Mouse (Mus musculus) midbrain, embryonic 16.5 days (tissue): Measurements from ENCODE around the gene Gphb5. TPM values are rescaled to one million over a fixed set of nuclear protein-coding genes. Genes with fewer than 3 reads are reported as not detected.
A peak's percentile ranks its signal among the peaks of the same experiment; 100 is the strongest.

Experiments
- ATAC-seq: fragments of 200-750 bp; cut with Nextera tagmentation; 2 replicates; pipeline ENCODE4 v1.8.0; 2017; ENCODE audit warnings: moderate TSS enrichment
- H3K27ac ChIP-seq: fragments of 300-500 bp; sonication (generic); 2 replicates; pipeline ENCODE4 v1.5.1; 2014; ENCODE audit warnings: mild to moderate bottlenecking, low read length, mixed read lengths
- H3K27me3 ChIP-seq: fragments of 300-500 bp; sonication (generic); 2 replicates; pipeline ENCODE4 v1.6.1; 2014; ENCODE audit warnings: low read depth, low read length, mixed read lengths; ENCODE audit not compliant: control insufficient read depth, insufficient read depth
- H3K36me3 ChIP-seq: fragments of 300-500 bp; sonication (generic); 2 replicates; pipeline ENCODE4 v1.6.1; 2014; ENCODE audit warnings: mild to moderate bottlenecking, low read length, moderate library complexity, mixed read lengths; ENCODE audit not compliant: control insufficient read depth, insufficient read depth
- H3K4me1 ChIP-seq: fragments of 300-500 bp; sonication (generic); 2 replicates; pipeline ENCODE4 v1.6.1; 2014; ENCODE audit warnings: mild to moderate bottlenecking, low read length, mixed read lengths; ENCODE audit not compliant: control insufficient read depth, insufficient read depth
- H3K4me2 ChIP-seq: fragments of 300-500 bp; sonication (generic); 2 replicates; pipeline ENCODE4 v1.6.1; 2014; ENCODE audit warnings: mild to moderate bottlenecking, low read length, mixed read lengths
- H3K4me3 ChIP-seq: fragments of 300-500 bp; sonication (generic); 2 replicates; pipeline ENCODE4 v1.5.1; 2014; ENCODE audit warnings: low read depth, mild to moderate bottlenecking, low read length, moderate library complexity, mixed read lengths
- H3K9ac ChIP-seq: fragments of 300-500 bp; sonication (generic); 2 replicates; pipeline ENCODE4 v1.6.1; 2014; ENCODE audit warnings: low read depth, low read length, mixed read lengths
- H3K9me3 ChIP-seq: fragments of 300-500 bp; sonication (generic); replicated peaks from 2 replicates; pipeline ENCODE4 v1.6.1; 2014; ENCODE audit warnings: mild to moderate bottlenecking, low read length, mixed read lengths; ENCODE audit not compliant: control insufficient read depth, poor library complexity, severe bottlenecking
- WGBS: fragments of 180-500 bp; shearing (Covaris S2); extraction: QIAGEN DNeasy Blood & Tissue Kit; methylation state at CpG from one replicate; pipeline ENCODE4 v1.1.7; 2014; 5-methylcytosine and 5-hydroxymethylcytosine counted together
- polyA plus RNA-seq: library from polyadenylated mRNA; unstranded; fragments of >200 nt; fragmentation: Nextera tagmentation; extraction: Ambion mirVana; gene quantifications from 2 replicates; pipeline ENCODE4 v1.2.1, GENCODE M21; 2015

The Gphb5 gene
- polyA plus RNA-seq, 1 experiment from 2014 or later: not detected

DNA sequence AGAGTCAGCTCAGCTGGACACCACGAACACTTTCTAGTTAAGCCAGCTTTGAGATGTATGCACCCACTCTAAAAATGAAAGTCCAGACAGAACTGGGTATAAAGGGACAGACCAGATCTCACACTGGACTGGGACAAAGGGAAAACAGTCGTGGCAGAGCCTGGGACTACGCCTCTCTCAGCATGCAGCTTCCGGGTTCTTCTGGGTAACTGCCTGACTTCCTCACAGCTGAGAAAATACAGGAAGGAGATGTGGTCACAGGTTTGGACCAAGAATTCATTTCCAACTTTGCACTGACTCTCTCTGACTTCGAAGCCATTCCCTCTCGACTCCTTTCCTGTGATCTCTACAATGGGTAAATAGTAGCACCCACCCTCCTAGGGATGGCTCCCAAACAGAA lies 1.6 kb downstream of the Gphb5 start:
- Histone ChIP-seq H3K27me3 (no peaks in the 10 kb centered on the region), H3K27ac (no peak overlapping the region), H3K9me3 (no peaks in the 10 kb centered on the region), H3K4me2 (no peak overlapping the region), H3K36me3 (no peaks in the 10 kb centered on the region), H3K9ac (no peak overlapping the region), H3K4me1 (no peaks in the 10 kb centered on the region), H3K4me3 (no peak overlapping the region)
- 73% methylated on average over 6 of the region's 6 CpGs for WGBS
- no peak for ATAC-seq

DNA sequence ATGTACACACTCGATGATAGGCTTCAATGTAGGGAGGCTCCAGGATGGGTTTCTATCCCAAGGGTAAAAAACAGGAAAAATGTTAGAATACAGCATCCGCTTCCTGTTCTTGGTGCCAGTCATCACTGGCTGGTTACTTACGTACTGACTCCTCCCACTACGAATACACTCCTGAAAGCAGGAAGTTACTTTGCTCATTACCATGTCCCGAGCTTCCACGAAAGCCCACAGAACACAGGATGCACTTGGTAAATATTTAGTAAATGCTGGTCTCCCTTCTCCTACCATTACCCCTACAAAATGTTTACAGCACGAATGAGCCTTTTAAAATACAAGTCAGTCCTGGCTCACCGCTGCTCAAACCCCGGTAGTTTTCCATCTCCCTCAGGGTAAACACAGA lies 3.6 kb downstream of the Gphb5 start:
- ATAC-seq: no peak
- 89% methylated on average over 9 of the region's 9 CpGs for WGBS
- no peak overlapping the region for H3K27ac ChIP-seq

DNA sequence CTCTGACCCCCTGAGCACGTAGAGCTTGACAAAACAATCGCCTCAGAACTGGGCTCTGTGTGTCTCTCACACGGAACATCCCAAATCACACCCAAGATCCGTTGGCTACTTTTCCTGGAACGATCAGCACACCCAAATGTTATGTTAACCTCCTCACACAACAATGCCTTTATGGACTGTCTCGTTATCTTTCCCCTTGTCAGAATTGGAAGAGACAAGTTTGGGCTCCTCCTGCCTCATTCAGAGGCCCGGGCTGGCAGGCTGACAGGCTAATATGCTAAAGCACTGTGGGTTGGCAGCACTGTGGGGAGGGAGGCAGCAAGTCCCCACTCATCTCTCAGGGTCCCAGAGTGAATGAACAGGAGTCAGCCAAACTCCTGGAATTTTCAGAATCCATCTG lies 19.5 kb downstream of the Gphb5 start:
- WGBS: 60% methylated on average over 7 of the region's 7 CpGs
- Histone ChIP-seq H3K4me3 (no peak overlapping the region), H3K9ac (no peak overlapping the region), H3K9me3 (no peaks in the 10 kb centered on the region), H3K27ac (no peak overlapping the region), H3K4me1 (no peaks in the 10 kb centered on the region), H3K4me2 (no peak overlapping the region), H3K27me3 (no peaks in the 10 kb centered on the region), H3K36me3 (no peaks in the 10 kb centered on the region)
- no peak for ATAC-seq

More for the DNA sequence above, 3.6 kb downstream of the Gphb5 start:
- Histone ChIP-seq H3K4me1 (no peaks in the 10 kb centered on the region), H3K4me3 (no peak overlapping the region), H3K4me2 (no peak overlapping the region), H3K36me3 (no peaks in the 10 kb centered on the region), H3K9ac (no peak overlapping the region), H3K27me3 (no peaks in the 10 kb centered on the region), H3K9me3 (no peaks in the 10 kb centered on the region)

DNA sequence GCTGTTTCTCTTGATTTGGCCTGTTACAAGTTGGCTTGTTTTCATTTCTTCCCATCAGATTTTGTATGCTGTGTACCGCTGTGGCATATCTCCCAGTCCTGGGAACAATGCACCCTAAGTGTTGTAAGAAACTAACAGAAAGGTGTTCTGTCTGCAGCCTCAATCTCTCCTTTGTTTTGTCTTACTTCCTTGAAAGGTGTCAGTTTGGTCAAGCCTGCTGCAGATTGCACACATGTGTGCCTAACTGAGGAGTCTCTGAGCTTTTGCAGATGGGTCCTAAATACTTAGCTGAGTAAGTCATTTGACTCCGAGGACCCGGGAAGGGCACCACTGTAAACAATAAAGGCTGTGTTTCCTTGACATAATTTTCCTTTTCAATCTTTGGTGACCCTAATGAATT lies 20.0 kb downstream of the Gphb5 start:
- Histone ChIP-seq H3K27me3 (no peaks in the 10 kb centered on the region), H3K4me2 (no peak overlapping the region), H3K9ac (no peak overlapping the region), H3K4me1 (no peaks in the 10 kb centered on the region), H3K9me3 (no peaks in the 10 kb centered on the region), H3K27ac (no peak overlapping the region), H3K4me3 (no peak overlapping the region), H3K36me3 (no peaks in the 10 kb centered on the region)
- no peak for ATAC-seq
- 77% methylated on average over 3 of the region's 3 CpGs for WGBS

DNA sequence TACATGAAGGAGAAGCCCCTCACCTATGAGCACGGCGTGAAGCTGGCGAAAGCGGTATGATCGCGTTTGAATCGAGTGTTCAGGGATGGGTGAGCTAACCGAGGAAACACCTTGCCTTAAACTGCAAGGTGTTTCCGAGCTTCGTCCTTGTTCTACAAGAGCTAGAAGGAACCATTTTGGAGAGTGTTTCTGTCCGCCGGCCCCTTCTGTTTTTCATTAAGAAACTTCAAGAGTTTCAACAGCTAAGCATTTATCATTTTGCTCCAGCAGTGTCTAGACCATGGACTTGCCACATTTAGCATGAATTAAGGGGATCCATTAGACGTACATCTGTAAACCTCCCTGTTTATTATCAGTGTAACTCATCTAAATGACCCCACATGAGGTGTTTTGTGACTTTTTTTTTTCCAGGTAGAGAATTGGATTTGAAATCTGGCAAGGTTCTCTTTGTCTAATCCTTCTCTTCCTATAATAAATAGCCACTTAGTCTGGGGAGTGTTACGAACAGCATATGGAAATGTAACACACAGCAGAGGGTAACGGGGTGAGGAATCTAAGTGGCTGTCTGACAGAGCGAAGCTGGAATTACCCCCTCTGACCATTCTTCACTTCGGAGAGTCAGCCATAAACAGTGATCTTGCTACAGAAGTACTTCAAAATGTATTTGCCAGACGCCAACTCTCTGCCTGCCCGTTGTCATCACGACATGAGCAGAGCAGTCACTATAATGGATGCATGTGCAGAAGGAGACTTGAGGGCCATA lies 22.4 kb downstream of the Gphb5 start:
- WGBS: 91% methylated on average over 20 of the region's 20 CpGs
- H3K36me3 ChIP-seq: no peaks in the 10 kb centered on the region
- ATAC-seq: no peak

DNA sequence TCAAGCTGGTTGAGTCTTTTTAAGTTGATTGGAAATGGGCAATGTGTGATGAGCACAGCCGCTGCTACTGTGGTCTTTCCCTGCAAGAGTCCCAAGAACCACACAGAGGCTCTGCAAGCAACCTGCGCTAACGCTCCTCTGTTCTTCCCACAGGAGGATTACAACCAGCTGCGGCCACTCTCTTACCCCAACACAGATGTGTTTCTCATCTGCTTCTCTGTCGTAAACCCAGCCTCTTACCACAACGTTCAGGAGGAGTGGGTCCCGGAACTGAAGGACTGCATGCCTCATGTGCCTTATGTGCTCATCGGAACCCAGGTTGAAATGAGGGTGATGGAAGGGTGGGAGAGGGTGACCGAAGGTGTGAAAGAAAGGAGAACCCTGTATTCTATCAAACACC lies 25.1 kb downstream of the Gphb5 start:
- H3K27ac ChIP-seq: no peak overlapping the region
- 86% methylated on average over 9 of the region's 9 CpGs for WGBS
- no peaks in the 10 kb centered on the region for H3K36me3 ChIP-seq
- H3K9ac ChIP-seq: no peak overlapping the region
- no peak overlapping the region for H3K4me2 ChIP-seq
- no peak overlapping the region for H3K4me3 ChIP-seq
- H3K27me3 ChIP-seq: no peaks in the 10 kb centered on the region
- H3K9me3 ChIP-seq: no peaks in the 10 kb centered on the region
- H3K4me1 ChIP-seq: no peaks in the 10 kb centered on the region; the same call in 1 of the 2 replicates
- ATAC-seq: no peak

More for the DNA sequence above, 22.4 kb downstream of the Gphb5 start:
- Histone ChIP-seq H3K4me3 (no peak overlapping the region), H3K4me1 (no peaks in the 10 kb centered on the region; the same call in 1 of the 2 replicates), H3K27ac (no peak overlapping the region), H3K4me2 (no peak overlapping the region), H3K9me3 (no peaks in the 10 kb centered on the region), H3K27me3 (no peaks in the 10 kb centered on the region), H3K9ac (no peak overlapping the region)

DNA sequence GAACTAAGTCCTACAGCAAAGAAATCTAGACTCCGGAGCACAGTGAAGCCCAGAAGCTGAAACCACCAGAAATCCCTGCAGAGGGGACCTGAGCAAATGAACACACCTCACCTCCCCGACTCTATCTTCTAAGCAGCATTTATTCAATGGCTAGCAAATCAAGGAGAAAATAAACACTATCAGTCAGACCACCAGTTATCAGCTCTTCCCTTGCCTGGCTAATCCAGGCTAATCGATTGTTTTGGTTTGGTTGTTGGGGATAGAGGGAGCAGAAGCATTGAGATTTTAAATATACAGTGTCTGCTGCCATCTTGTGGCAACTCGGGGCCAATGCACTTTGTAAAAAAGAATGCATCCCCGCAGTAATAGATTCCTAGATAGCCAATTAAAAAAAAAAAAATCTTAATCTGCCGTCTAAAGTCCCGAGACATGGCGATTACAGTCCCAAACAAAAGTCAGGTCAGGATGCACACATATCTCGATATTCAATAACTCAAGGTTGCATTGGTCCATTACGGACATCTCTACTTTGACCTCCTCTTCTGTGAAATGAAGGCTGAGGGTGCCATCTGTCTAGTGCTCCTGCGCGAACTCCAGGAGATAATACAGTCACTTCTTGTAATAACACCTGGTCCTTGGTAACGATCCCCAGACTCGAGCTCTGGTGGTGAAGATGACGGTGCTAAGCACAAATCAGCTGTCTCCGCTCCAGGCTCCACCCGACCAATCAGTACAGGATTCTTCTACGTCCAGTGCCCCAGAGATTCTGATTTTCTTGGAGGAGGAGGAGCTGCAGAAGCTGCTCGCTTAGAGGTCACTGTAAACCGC lies 27.1 kb downstream of the Gphb5 start:
- Histone ChIP-seq H3K4me1 (no peaks in the 10 kb centered on the region; the same call in 1 of the 2 replicates), H3K4me2 (peak overlapping the region; percentile 46), H3K9me3 (no peaks in the 10 kb centered on the region), H3K27me3 (no peaks in the 10 kb centered on the region), H3K36me3 (no peaks in the 10 kb centered on the region), H3K27ac (no peak overlapping the region), H3K9ac (peak overlapping the region; percentile 39; the same call in 1 of the 2 replicates), H3K4me3 (peak overlapping the region; percentile 26; the same call in 1 of the 2 replicates)
- 39% methylated on average over 20 of the region's 20 CpGs for WGBS
- ATAC-seq: peak; percentile 79

DNA sequence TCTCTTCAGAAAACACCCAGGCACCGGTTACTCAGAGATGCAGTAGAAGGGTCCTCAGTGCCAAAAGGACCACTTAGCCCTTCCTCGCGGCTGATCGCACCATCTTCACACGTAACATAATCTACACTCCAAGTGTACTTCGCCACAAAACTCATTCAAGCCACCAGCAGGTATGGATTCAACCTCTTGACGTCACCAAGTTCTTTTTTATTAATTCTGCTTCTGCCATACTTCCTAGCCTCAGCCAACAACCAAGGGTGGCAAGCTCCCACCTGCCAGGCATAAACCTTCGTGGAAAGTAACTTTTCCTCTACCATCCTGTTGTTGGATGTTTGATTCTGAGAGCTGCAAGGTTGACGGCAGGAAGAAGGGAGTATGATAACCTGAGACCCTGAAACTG lies 28.1 kb downstream of the Gphb5 start:
- H3K36me3 ChIP-seq: no peaks in the 10 kb centered on the region
- 95% methylated on average over 9 of the region's 9 CpGs for WGBS
- no peaks in the 10 kb centered on the region for H3K27me3 ChIP-seq
- no peak overlapping the region for H3K9ac ChIP-seq
- no peak overlapping the region for H3K4me2 ChIP-seq
- no peak for ATAC-seq
- H3K4me1 ChIP-seq: no peaks in the 10 kb centered on the region; the same call in 1 of the 2 replicates
- H3K9me3 ChIP-seq: no peaks in the 10 kb centered on the region
- H3K4me3 ChIP-seq: no peak overlapping the region
- H3K27ac ChIP-seq: no peak overlapping the region

DNA sequence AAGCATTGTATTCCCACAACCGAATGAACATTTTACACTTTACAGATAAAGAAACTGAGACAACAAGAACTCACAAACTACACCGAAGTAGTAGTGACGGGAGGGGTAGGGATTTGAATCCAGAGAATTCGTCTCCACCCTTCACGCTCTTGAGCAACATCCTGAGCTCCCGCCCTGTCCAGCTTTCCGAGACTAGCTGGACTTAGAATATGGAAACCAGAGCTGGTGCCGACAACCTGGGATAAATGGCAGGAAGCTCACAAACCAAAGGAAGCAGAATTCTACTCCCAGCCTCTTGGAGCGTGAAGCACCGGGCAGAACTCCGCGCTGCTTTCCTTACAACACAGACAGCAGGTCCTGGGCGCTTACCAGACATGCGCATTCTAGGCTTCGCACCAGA lies 28.7 kb downstream of the Gphb5 start:
- no peak for ATAC-seq
- Histone ChIP-seq H3K4me1 (no peaks in the 10 kb centered on the region; the same call in 1 of the 2 replicates), H3K9me3 (no peaks in the 10 kb centered on the region), H3K27ac (no peak overlapping the region), H3K9ac (no peak overlapping the region), H3K27me3 (no peaks in the 10 kb centered on the region), H3K36me3 (no peaks in the 10 kb centered on the region), H3K4me3 (no peak overlapping the region), H3K4me2 (no peak overlapping the region)
- 92% methylated on average over 15 of the region's 15 CpGs for WGBS
